Mouse (Mus musculus) C2C12 (cell line): ENCODE measurements around the gene Aldh1l2.

Experiments
- CTCF ChIP-seq: IDR thresholded peaks from one replicate; pipeline ENCODE4 v1.5.1; 2011; ENCODE audit not compliant: control insufficient read depth, insufficient read depth, insufficient read length
- MAX ChIP-seq: IDR thresholded peaks from one replicate; pipeline ENCODE4 v1.6.1; 2011; ENCODE audit warnings: mild to moderate bottlenecking, control low read depth
- MYOG ChIP-seq: IDR thresholded peaks from one replicate; pipeline ENCODE4 v1.6.1; 2011; ENCODE audit not compliant: control insufficient read depth, insufficient read length; ENCODE audit errors: extremely low read depth

DNA sequence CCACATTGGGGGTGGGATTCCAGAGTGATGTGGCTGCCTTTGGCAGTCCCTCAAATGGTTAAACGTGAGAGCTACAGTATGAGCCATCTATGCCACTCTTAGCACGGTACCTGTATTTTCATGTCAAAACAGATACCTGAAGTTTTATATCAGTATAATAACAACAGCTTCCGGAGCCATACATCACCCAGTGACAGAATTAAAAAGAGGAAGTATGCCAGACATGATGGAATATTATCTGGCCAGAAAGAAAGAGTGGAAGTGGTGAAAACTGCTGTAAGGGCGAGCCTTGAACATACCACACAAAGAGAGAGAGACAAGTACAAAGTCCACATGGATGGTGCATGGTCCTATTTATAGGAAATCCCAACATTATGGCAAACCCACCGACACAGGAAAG is 22.6 kb downstream of the Aldh1l2 start:
- TF ChIP-seq MYOG (no peak), CTCF (no peak), MAX (no peak)
